Mouse (Mus musculus) C2C12 (cell line): Measurements from ENCODE around the gene Rnf144b. TPM values are rescaled to one million over a fixed set of nuclear protein-coding genes. Genes with fewer than 3 reads are reported as not detected.

ENCODE experiments used
- H3K27me3 ChIP-seq: one replicate; pipeline ENCODE4 v1.6.1; 2011; ENCODE audit not compliant: control insufficient read depth, insufficient read depth, insufficient read length
- H3K36me3 ChIP-seq: one replicate; pipeline ENCODE4 v1.6.1; 2011; ENCODE audit not compliant: control insufficient read depth, insufficient read depth
- H3K4me3 ChIP-seq: one replicate; pipeline ENCODE4 v1.5.1; 2011; ENCODE audit warnings: mild to moderate bottlenecking, control low read depth; ENCODE audit not compliant: poor library complexity, insufficient read depth, severe bottlenecking
- H3K79me2 ChIP-seq: one replicate; pipeline ENCODE4 v1.6.1; 2011; ENCODE audit not compliant: control insufficient read depth, insufficient read depth
- H3K79me3 ChIP-seq: one replicate; pipeline ENCODE4 v1.6.1; 2011; ENCODE audit warnings: low read depth, control low read depth
- H3ac ChIP-seq: one replicate; pipeline ENCODE3; 2011; ENCODE audit warnings: low read depth; ENCODE audit not compliant: control insufficient read depth, insufficient read length
- CEBPB ChIP-seq: IDR thresholded peaks from one replicate; pipeline ENCODE4 v1.6.1; 2011; ENCODE audit warnings: low read depth, mild to moderate bottlenecking, control low read depth, moderate library complexity
- CTCF ChIP-seq: IDR thresholded peaks from one replicate; pipeline ENCODE4 v1.5.1; 2011; ENCODE audit not compliant: control insufficient read depth, insufficient read depth, insufficient read length
- FOSL1 ChIP-seq: IDR thresholded peaks from one replicate; pipeline ENCODE4 v1.8.0; 2011; ENCODE audit warnings: mild to moderate bottlenecking, low read length; ENCODE audit not compliant: poor library complexity, insufficient read depth, severe bottlenecking
- MAX ChIP-seq: IDR thresholded peaks from one replicate; pipeline ENCODE4 v1.6.1; 2011; ENCODE audit warnings: mild to moderate bottlenecking, control low read depth
- MYOD1 ChIP-seq: IDR thresholded peaks from one replicate; pipeline ENCODE4 v1.6.1; 2011; ENCODE audit warnings: low read depth; ENCODE audit not compliant: control insufficient read depth, insufficient read length
- MYOG ChIP-seq: IDR thresholded peaks from one replicate; pipeline ENCODE4 v1.6.1; 2011; ENCODE audit not compliant: control insufficient read depth, insufficient read length; ENCODE audit errors: extremely low read depth
- USF1 ChIP-seq: IDR thresholded peaks from one replicate; pipeline ENCODE4 v1.6.1; 2011; ENCODE audit warnings: low read depth, mild to moderate bottlenecking, control low read depth, moderate library complexity
- polyA plus RNA-seq: library from polyadenylated mRNA; unstranded; fragments of >200 nt; fragmentation: generic; extraction: Trizol; gene quantifications from one replicate; pipeline ENCODE4 v1.2.1, GENCODE M21; 2012; ENCODE audit warnings: missing spikeins

Rnf144b gene
- polyA plus RNA-seq, 1 experiment = 0.28 TPM

- TF ChIP-seq USF1 (no peak), MAX (no peak), FOSL1 (no peak), CEBPB (no peak), MYOG (no peak), MYOD1 (no peak), CTCF (no peak)
- Histone ChIP-seq H3K4me3 (no peak overlapping the region), H3K27me3 (no peaks in the 10 kb centered on the region), H3ac (no peak overlapping the region), H3K79me2 (no peaks in the 10 kb centered on the region), H3K36me3 (no peaks in the 10 kb centered on the region), H3K79me3 (no peaks in the 10 kb centered on the region)
Observed at GRCm38 (mm10) chr13:47211581-47211980, 89.1 kb downstream of the Rnf144b start.

- TF ChIP-seq CTCF (no peak), CEBPB (peak; percentile 54), MYOG (no peak), FOSL1 (no peak), MYOD1 (no peak), USF1 (no peak)
- H3K79me2 ChIP-seq = no peaks in the 10 kb centered on the region
- no peaks in the 10 kb centered on the region for H3K27me3 ChIP-seq
- no peaks in the 10 kb centered on the region for H3K79me3 ChIP-seq
- H3K4me3 ChIP-seq = no peak overlapping the region
- no peak overlapping the region for H3ac ChIP-seq
- no peaks in the 10 kb centered on the region for H3K36me3 ChIP-seq
Observed at GRCm38 (mm10) chr13:47213817-47214216, 91.4 kb downstream of the Rnf144b start.

- TF ChIP-seq MYOD1 (no peak), CEBPB (no peak), MAX (no peak), CTCF (no peak), USF1 (no peak), FOSL1 (no peak), MYOG (no peak)
- Histone ChIP-seq H3K27me3 (no peaks in the 10 kb centered on the region), H3ac (peak overlapping the region; percentile 45), H3K36me3 (no peaks in the 10 kb centered on the region), H3K4me3 (no peak overlapping the region), H3K79me3 (no peaks in the 10 kb centered on the region), H3K79me2 (no peaks in the 10 kb centered on the region)
Observed at GRCm38 (mm10) chr13:47214895-47215294, 92.4 kb downstream of the Rnf144b start.

GRCm38 (mm10) chr13:47215815-47216585, 93.5 kb downstream of the Rnf144b start:
- no peaks in the 10 kb centered on the region for H3K79me3 ChIP-seq
- H3ac ChIP-seq = peak overlapping the region; percentile 53
- TF ChIP-seq FOSL1 = no peak
- TF ChIP-seq MYOG = no peak
- no peak for TF ChIP-seq MYOD1
- no peak for TF ChIP-seq CEBPB
- TF ChIP-seq USF1 = no peak
- no peak for TF ChIP-seq MAX
- no peak for TF ChIP-seq CTCF
- no peak overlapping the region for H3K4me3 ChIP-seq
- no peaks in the 10 kb centered on the region for H3K79me2 ChIP-seq
- H3K36me3 ChIP-seq = no peaks in the 10 kb centered on the region
- no peaks in the 10 kb centered on the region for H3K27me3 ChIP-seq

GRCm38 (mm10) chr13:47217107-47217571, 94.7 kb downstream of the Rnf144b start:
- Histone ChIP-seq H3K36me3 (no peaks in the 10 kb centered on the region), H3K79me3 (no peaks in the 10 kb centered on the region), H3K27me3 (no peaks in the 10 kb centered on the region), H3ac (no peak overlapping the region), H3K79me2 (no peaks in the 10 kb centered on the region), H3K4me3 (no peak overlapping the region)
- TF ChIP-seq USF1 (peak; percentile 21), MYOD1 (peak; percentile 35), CTCF (no peak), MYOG (no peak), MAX (peak; percentile 13), CEBPB (no peak), FOSL1 (peak; percentile 69)
